Mouse (Mus musculus) cerebellum, adult 11 months (tissue): ENCODE results near the gene Ap3b2.
"Not testable (repeated sequence)": the region's sequence is repeated elsewhere in the genome, so short reads cannot be mapped to it uniquely, and the experiment has no call there.

Source experiments
- DNase-seq: peaks from one replicate; pipeline ENCODE4 v3.0.0; 2022

Gene Ap3b2

GRCm38 (mm10) chr7:81493331-81494021, at the start of gene Ap3b2:
Gene Ap3b2, minus strand, starts transcription at chr7:81493925.
- peak; percentile 77 for DNase-seq

GRCm38 (mm10) chr7:81542934-81543333, 49.2 kb upstream of the Ap3b2 start:
- no peak for DNase-seq

GRCm38 (mm10) chr7:81541924-81542524, 48.3 kb upstream of the Ap3b2 start:
- peak; percentile 20 for DNase-seq

- DNase-seq: no peak
Measured at GRCm38 (mm10) chr7:81540999-81541398, 47.3 kb upstream of the Ap3b2 start.

GRCm38 (mm10) chr7:81539565-81539964, 45.8 kb upstream of the Ap3b2 start:
- DNase-seq: no peak

GRCm38 (mm10) chr7:81538070-81538675, 44.4 kb upstream of the Ap3b2 start:
- no peak for DNase-seq

GRCm38 (mm10) chr7:81536478-81536877, 42.8 kb upstream of the Ap3b2 start:
- no peak for DNase-seq

- no peak for DNase-seq
Measured at GRCm38 (mm10) chr7:81531462-81531861, 37.7 kb upstream of the Ap3b2 start.

- DNase-seq: no peak
Measured at GRCm38 (mm10) chr7:81528918-81529317, 35.2 kb upstream of the Ap3b2 start.

GRCm38 (mm10) chr7:81523663-81524017, 29.9 kb upstream of the Ap3b2 start:
- DNase-seq: no peak

GRCm38 (mm10) chr7:81523008-81523662, 29.4 kb upstream of the Ap3b2 start:
- peak; percentile 87 for DNase-seq

GRCm38 (mm10) chr7:81516154-81517030, 22.7 kb upstream of the Ap3b2 start:
- DNase-seq: no peak

- no peak for DNase-seq
Measured at GRCm38 (mm10) chr7:81514906-81515590, 21.3 kb upstream of the Ap3b2 start.

- no peak for DNase-seq
Measured at GRCm38 (mm10) chr7:81501050-81501449, 7.3 kb upstream of the Ap3b2 start.

- DNase-seq: no peak
Measured at GRCm38 (mm10) chr7:81498181-81498580, 4.5 kb upstream of the Ap3b2 start, which contains the start of gene BC048679. Gene BC048679, minus strand, starts transcription at chr7:81498281.

GRCm38 (mm10) chr7:81497171-81497570, 3.4 kb upstream of the Ap3b2 start:
- DNase-seq: no peak

- DNase-seq: no peak
Measured at GRCm38 (mm10) chr7:81492628-81493027, 1.1 kb downstream of the Ap3b2 start.

- no peak for DNase-seq
Measured at GRCm38 (mm10) chr7:81489649-81490048, 4.1 kb downstream of the Ap3b2 start.

GRCm38 (mm10) chr7:81480800-81481199, 12.9 kb downstream of the Ap3b2 start:
- DNase-seq: no peak

- DNase-seq: no peak
Measured at GRCm38 (mm10) chr7:81479531-81480090, 14.1 kb downstream of the Ap3b2 start.

GRCm38 (mm10) chr7:81478261-81478660, 15.5 kb downstream of the Ap3b2 start:
- DNase-seq: not testable (repeated sequence)

- DNase-seq: no peak
Measured at GRCm38 (mm10) chr7:81476833-81477232, 16.9 kb downstream of the Ap3b2 start.
